Mouse (Mus musculus): ENCODE measurements at regions not wholly inside any gene's neighbourhood (a gene's known extent, or its start where the extent isn't known, plus 50 kb on each side); places are given as distances from the start of the nearest gene placed in this dataset.
"Not testable (repeated sequence)": the region's sequence is repeated elsewhere in the genome, so short reads cannot be mapped to it uniquely, and the experiment has no call there.

GRCm38 (mm10) chr9:13105426-13105825, 140.2 kb downstream of the Jrkl start:
- ChIA-PET POLR2A (no interaction called here), CTCF (no interaction called here)

DNA sequence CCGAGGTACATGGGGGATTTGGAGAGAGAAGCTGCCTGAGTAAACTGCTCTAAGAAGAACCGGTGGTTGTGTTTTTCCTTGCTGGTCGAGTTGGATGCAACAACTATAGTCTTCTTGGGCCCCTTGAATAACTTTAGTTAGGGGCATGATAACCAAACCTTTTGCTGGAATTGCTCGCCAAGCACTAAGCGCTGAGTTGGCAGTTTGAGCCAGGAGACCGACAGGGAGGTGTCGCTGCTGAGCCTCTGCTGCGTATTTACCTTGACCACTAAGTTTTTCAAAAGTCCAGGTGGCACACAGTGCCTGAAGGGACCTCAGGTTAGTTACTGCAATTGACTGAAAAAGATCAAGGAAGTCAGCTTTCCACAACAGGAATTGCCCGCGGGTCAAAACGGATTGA, 162.0 kb downstream of the Jrkl start:
- POLR2A ChIA-PET = no interaction called here
- CTCF ChIA-PET = no interaction called here

DNA sequence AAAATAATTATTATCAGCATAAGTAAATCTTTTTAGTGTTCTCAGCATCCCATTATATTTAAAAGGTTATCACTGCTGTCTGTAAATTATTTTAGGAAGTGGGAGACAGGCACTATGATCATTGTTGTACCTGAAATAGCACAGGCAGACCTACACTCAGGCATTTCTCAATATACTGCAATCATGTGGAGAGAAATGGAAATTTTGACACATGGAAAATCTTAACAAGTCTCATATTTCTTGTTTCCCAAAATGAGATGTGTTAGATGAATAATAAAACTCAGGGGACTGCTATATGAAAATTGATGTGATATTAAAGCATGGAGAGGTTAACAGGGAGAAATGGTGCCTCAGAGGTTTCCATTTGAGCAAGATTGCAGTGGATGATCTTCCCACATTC, 196.6 kb downstream of the Jrkl start:
- POLR2A ChIA-PET = no interaction called here
- CTCF ChIA-PET = no interaction called here

DNA sequence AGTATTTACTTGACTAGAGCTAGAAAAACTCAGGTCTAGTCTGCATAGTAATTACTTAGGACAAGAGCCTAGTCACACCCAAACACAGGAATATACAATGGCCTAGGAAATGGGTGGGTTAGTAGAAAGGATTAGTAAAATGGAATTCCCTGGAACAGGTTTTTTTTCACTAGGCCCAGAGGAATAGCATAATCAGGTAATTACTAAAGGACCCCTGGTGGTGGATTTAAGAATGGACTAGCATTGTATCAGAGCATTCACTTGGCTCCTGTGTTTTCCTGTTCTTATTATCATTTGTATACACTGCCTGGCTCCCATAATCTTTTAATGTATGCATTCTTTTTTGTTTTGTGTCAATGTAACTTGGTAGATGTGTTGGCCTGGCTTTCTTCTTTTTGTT, 226.6 kb downstream of the Jrkl start:
- CTCF ChIA-PET = no interaction called here
- POLR2A ChIA-PET = no interaction called here

DNA sequence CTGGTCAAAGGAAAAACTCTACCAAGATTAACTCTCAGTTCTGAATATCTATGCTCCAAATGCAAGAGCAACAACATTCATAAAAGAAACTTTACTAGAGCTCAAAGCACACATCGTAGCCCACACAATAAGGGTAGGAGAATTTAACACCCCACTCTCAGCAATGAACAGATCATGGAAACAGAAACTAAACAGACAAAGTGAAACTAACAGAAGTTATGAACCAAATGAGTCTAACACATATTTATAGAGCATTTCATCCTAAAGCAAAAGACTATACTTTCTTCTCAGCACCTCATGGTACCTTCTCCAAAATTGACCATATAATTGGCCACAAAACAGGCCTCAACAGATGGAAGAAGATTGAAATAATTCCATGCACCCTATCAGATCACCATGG, 262.4 kb downstream of the Jrkl start:
- CTCF ChIA-PET, POLR2A ChIA-PET: not testable (repeated sequence)

DNA sequence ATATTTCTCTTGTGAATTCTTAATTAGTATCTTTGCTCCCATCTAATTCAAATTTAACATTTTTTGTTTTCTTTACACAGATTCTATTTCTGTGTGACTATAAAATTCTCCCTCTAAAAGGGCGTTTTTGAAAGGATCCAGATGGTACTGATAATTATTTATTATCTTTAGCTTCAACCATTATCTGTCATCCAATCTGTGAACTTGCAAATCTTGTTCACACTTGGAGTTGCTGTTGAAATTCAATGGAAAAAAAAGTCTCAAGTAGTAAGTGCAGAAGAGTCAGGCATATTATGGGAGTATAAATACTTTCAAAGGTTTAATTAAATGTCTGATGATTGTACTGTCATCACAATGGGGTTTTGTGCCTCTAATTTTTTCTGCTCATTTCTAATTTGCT, 272.6 kb downstream of the Jrkl start:
- ChIA-PET CTCF (no interaction called here), POLR2A (no interaction called here)

- ChIA-PET POLR2A (no interaction called here), CTCF (no interaction called here)
Observed at GRCm38 (mm10) chr9:12960337-12960736, 285.3 kb downstream of the Jrkl start.

- POLR2A ChIA-PET = no interaction called here
- CTCF ChIA-PET = interaction anchor here in 1 of 4 experiments (0.5 kb wide), 1 partner anchor 23 kb away, joined by 3 read pairs; no protein-coding TSS in a partner anchor
Observed at GRCm38 (mm10) chr9:12946088-12946487, 299.5 kb downstream of the Jrkl start.

DNA sequence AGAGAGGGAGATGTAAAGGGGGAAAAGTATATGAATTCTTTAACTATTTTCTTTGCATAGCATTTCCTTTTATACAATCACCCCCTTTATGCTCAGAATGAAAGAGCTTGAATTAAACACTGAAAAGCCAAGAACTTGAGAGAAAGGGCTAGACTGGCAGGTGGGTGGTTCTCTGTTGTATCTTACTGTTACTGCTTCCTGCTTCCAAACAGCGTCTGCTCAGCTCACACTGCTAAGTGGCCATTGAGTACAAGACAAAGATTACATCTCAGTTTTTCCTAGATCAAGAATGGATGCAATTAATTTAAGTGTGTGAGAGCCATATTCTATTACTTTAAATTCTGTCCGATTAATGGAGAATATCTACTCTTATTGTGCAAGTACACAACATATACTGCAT, 300.2 kb downstream of the Jrkl start:
- ChIA-PET CTCF (no interaction called here), POLR2A (interaction anchor here in 1 of 4 experiments (0.7 kb wide), 1 partner anchor 87 kb away, joined by 4 read pairs; no protein-coding TSS in a partner anchor)

DNA sequence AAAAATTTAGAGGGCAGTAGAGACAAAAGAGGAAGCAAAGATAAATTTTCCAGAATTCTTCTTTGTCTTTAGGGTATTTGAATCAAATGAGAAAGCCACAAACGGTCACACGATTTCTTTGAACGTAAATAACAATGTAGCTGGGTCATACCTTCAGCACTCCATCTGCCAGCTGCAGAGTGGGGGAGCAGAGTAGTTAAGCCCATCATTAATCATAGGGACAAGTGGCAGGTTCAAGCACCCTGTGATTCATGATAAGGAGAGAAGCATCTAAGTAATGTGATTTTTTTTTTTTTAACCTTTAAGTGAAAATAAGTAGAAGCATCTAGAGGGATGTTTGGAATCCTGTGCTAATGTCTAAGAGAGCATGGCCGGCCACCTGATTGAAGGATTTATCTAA, 300.6 kb downstream of the Jrkl start:
- ChIA-PET CTCF (no interaction called here), POLR2A (interaction anchor here in 1 of 4 experiments (0.5 to 0.7 kb wide), 2 partner anchors 87 to 318 kb away, joined by 3 to 4 read pairs; no protein-coding TSS in a partner anchor)

- POLR2A ChIA-PET = no interaction called here
Observed at GRCm38 (mm10) chr9:12935016-12935415, 310.6 kb downstream of the Jrkl start.

GRCm38 (mm10) chr9:12925549-12926186, 320.0 kb downstream of the Jrkl start:
- ChIA-PET POLR2A (no interaction called here), CTCF (no interaction called here)

More at GRCm38 (mm10) chr9:12935016-12935415, 310.6 kb downstream of the Jrkl start:
- CTCF ChIA-PET = no interaction called here

DNA sequence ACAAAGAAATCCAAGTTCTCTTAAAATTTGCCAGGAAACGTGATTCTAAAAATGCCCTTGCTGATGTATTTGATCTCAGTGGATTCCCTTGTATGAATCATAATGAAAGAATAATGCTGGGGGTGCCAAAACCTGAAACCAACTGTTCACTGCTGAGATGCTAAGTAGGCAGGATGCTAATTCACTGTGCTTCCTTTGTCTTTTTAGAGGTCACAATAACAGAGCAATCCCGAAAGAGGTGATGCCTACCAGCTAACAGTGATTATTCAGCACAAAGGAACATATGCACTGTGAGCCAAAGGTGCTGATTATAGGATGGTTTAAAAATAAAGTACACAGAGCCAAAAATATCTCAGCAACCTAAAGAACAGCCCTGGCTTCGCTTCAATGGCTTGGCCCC, 344.9 kb downstream of the Jrkl start:
- ChIA-PET POLR2A (no interaction called here), CTCF (no interaction called here)

- ChIA-PET CTCF (interaction anchor here in 1 of 4 experiments (0.6 kb wide), 1 partner anchor 10 kb away, joined by 6 read pairs; no protein-coding TSS in a partner anchor), POLR2A (interaction anchor here in 1 of 4 experiments (0.5 kb wide), 1 partner anchor 35 kb away, joined by 3 read pairs; no protein-coding TSS in a partner anchor)
Observed at GRCm38 (mm10) chr9:12879753-12880490, 365.7 kb downstream of the Jrkl start.

DNA sequence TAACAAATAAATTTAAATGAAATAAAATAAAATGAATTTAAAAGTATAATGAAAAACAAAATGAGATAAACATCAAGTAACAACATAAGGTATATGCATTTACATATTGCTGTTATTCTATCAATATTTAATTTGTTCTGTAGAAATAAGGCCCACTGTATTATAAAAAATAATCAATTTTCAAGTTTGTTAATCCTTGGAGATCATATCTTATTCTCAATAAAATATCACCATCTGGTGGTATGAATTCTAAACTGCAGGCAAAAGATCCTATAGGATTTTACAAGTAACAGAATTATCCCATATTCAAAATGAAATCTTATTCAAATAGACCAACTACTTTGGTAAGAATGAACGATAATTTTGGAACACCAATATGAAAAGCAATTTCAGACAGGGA, 369.1 kb downstream of the Jrkl start:
- ChIA-PET POLR2A (no interaction called here), CTCF (no interaction called here)

GRCm38 (mm10) chr9:12870941-12871340, 374.7 kb downstream of the Jrkl start:
- POLR2A ChIA-PET = no interaction called here
- CTCF ChIA-PET = no interaction called here

All from embryonic stem cell, embryonic (primary cell).